Mouse (Mus musculus): ENCODE measurements around the gene Pus1. TPM values are rescaled to one million over a fixed set of nuclear protein-coding genes. Genes with fewer than 3 reads are reported as not detected.

The Pus1 gene
- total and polyA plus RNA-seq, 3 experiments, result 107 to 248 (median 117) TPM

- Histone ChIP-seq H3K9ac (ENCODE audit: control insufficient read depth, low read depth, low read length, poor library complexity, severe bottlenecking) (no peak overlapping the region), H3K9me3 (replicated peaks; ENCODE audit: insufficient read depth, low read length) (no peaks in the 10 kb centered on the region), H3K27ac (ENCODE audit: control insufficient read depth, low read depth, low read length) (no peak overlapping the region), H3K27me3 (ENCODE audit: control insufficient read depth in 1 of 2, insufficient read depth in 2 of 2, low read length in 2 of 2) (no peaks in the 10 kb centered on the region), H3K36me3 (ENCODE audit: control insufficient read depth in 1 of 2, insufficient read depth in 2 of 2, low read length in 2 of 2) (peaks cover 0 to 26% of the 10 kb centered on the region in 2 experiments), H3K79me2 (ENCODE audit: control insufficient read depth, insufficient read depth, low read length, poor library complexity) (no peaks in the 10 kb centered on the region), H3K4me1 (ENCODE audit: control insufficient read depth in 1 of 2, insufficient read depth in 2 of 2, low read length in 2 of 2) (no peaks in the 10 kb centered on the region), H3K4me3 (ENCODE audit: control insufficient read depth in 1 of 2, insufficient read depth in 1 of 2, low read depth in 2 of 2, low read length in 2 of 2) (no peak overlapping the region)
- DNase-seq (ENCODE audit: low read depth, low spot score), result no peak
- TF ChIP-seq MAX (IDR thresholded peaks at IDR 0.05; ENCODE audit: low read length), result no peak
- no peak for TF ChIP-seq EP300 (IDR thresholded peaks at IDR 0.05; ENCODE audit: low read depth in 1 of 2, low read length in 2 of 2)
- TF ChIP-seq TBP (IDR thresholded peaks at IDR 0.05; ENCODE audit: low read depth, low read length), result no peak
- no peak for TF ChIP-seq BHLHE40 (IDR thresholded peaks at IDR 0.05; ENCODE audit: borderline replicate concordance, low read depth, low read length)
- TF ChIP-seq NELFE (IDR thresholded peaks at IDR 0.05; ENCODE audit: low read depth, low read length), result no peak
- TF ChIP-seq MEF2A (IDR thresholded peaks at IDR 0.05; ENCODE audit: extremely low read depth, insufficient replicate concordance, low read depth, low read length, poor library complexity, severe bottlenecking), result no peak
- TF ChIP-seq ZMIZ1 (IDR thresholded peaks at IDR 0.05; ENCODE audit: low read depth, low read length), result no peak
- no peak for TF ChIP-seq USF2 (IDR thresholded peaks at IDR 0.05; ENCODE audit: borderline replicate concordance in 1 of 2, insufficient read depth in 1 of 2, low read depth in 1 of 2, low read length in 2 of 2)
- TF ChIP-seq POLR2AphosphoS2 (IDR thresholded peaks at IDR 0.05; ENCODE audit: low read length), result no peak
- no peak for TF ChIP-seq SIN3A (IDR thresholded peaks at IDR 0.05; ENCODE audit: low read length)
Observed at GRCm38 (mm10) chr5:110731227-110731626, 49.2 kb downstream of the Pus1 start.

- Histone ChIP-seq H3K4me3 (ENCODE audit: control insufficient read depth in 1 of 2, insufficient read depth in 1 of 2, low read depth in 2 of 2, low read length in 2 of 2) (no peak overlapping the region), H3K9me3 (replicated peaks; ENCODE audit: insufficient read depth, low read length) (no peaks in the 10 kb centered on the region), H3K36me3 (ENCODE audit: control insufficient read depth in 1 of 2, insufficient read depth in 2 of 2, low read length in 2 of 2) (peaks cover 3 to 40% of the 10 kb centered on the region in 2 experiments), H3K79me2 (ENCODE audit: control insufficient read depth, insufficient read depth, low read length, poor library complexity) (no peaks in the 10 kb centered on the region), H3K9ac (ENCODE audit: control insufficient read depth, low read depth, low read length, poor library complexity, severe bottlenecking) (no peak overlapping the region), H3K27me3 (ENCODE audit: control insufficient read depth in 1 of 2, insufficient read depth in 2 of 2, low read length in 2 of 2) (no peaks in the 10 kb centered on the region), H3K4me1 (ENCODE audit: control insufficient read depth in 1 of 2, insufficient read depth in 2 of 2, low read length in 2 of 2) (peaks cover 0 to 2% of the 10 kb centered on the region in 2 experiments; a peak in 1 of 4 replicates), H3K27ac (ENCODE audit: control insufficient read depth, low read depth, low read length) (no peak overlapping the region)
- no peak for DNase-seq (ENCODE audit: low read depth, low spot score)
- TF ChIP-seq TBP (IDR thresholded peaks at IDR 0.05; ENCODE audit: low read depth, low read length) (no peak), USF1 (IDR thresholded peaks at IDR 0.05; ENCODE audit: low read depth, low read length) (no peak), MYC (IDR thresholded peaks at IDR 0.05; ENCODE audit: low read depth, low read length) (no peak), CHD1 (IDR thresholded peaks at IDR 0.05; ENCODE audit: low read depth, low read length) (no peak), SIN3A (IDR thresholded peaks at IDR 0.05; ENCODE audit: low read length) (no peak), MAX (IDR thresholded peaks at IDR 0.05; ENCODE audit: low read length) (no peak), KAT2A (conservative IDR thresholded peaks at IDR 0.05; ENCODE audit: low read depth, low read length) (no peak), ZMIZ1 (IDR thresholded peaks at IDR 0.05; ENCODE audit: low read depth, low read length) (no peak), ZNF384 (IDR thresholded peaks at IDR 0.05; ENCODE audit: low read depth, low read length) (no peak), POLR2AphosphoS5 (IDR thresholded peaks at IDR 0.05; ENCODE audit: borderline replicate concordance, low read depth, low read length) (no peak), GABPA (IDR thresholded peaks at IDR 0.05; ENCODE audit: low read depth, low read length) (no peak), EP300 (IDR thresholded peaks at IDR 0.05; ENCODE audit: low read depth in 1 of 2, low read length in 2 of 2) (no peak)
Observed at GRCm38 (mm10) chr5:110727850-110728249, 52.6 kb downstream of the Pus1 start.

Other genes with a start within 250 kb of the Pus1 start
- 0.23 and 0.42 TPM in 2 replicates for gene Galnt9, start 236.3 kb downstream of the Pus1 start, total RNA-seq (2012; rRNA removed)
- under 1 TPM in 1 of 2 experiments, not detected in 1; 0.99 TPM for gene Galnt9, start 236.3 kb downstream of the Pus1 start, polyA plus RNA-seq (2012; ENCODE audit: insufficient read depth in 1 of 2, insufficient read length in 2 of 2, low read depth in 1 of 2, low replicate concordance in 2 of 2, missing spikeins in 1 of 2)
- gene Noc4l, start 127.2 kb downstream of the Pus1 start, total RNA-seq (2012; rRNA removed), result 67.2 and 72.8 TPM in 2 replicates
- 100 to 1,000 TPM in 1 of 2 experiments, not detected in 1; 181 TPM for gene Noc4l, start 127.2 kb downstream of the Pus1 start, polyA plus RNA-seq (2012; ENCODE audit: insufficient read depth in 1 of 2, insufficient read length in 2 of 2, low read depth in 1 of 2, low replicate concordance in 2 of 2, missing spikeins in 1 of 2)
- gene Ddx51, start 127.2 kb downstream of the Pus1 start, total RNA-seq (2012; rRNA removed), result 11.6 and 16.3 TPM in 2 replicates
- gene Ddx51, start 127.2 kb downstream of the Pus1 start, polyA plus RNA-seq (2012; ENCODE audit: insufficient read depth in 1 of 2, insufficient read length in 2 of 2, low read depth in 1 of 2, low replicate concordance in 2 of 2, missing spikeins in 1 of 2), result 100 to 1,000 TPM in 1 of 2 experiments, 10 to 100 TPM in 1; 52.9 to 285 TPM
- 21.5 and 27.1 TPM in 2 replicates for gene Ep400, start 9.9 kb downstream of the Pus1 start, total RNA-seq (2012; rRNA removed)
- 10 to 100 TPM; 27.2 to 96.8 TPM for gene Ep400, start 9.9 kb downstream of the Pus1 start, polyA plus RNA-seq (2012; ENCODE audit: insufficient read depth in 1 of 2, insufficient read length in 2 of 2, low read depth in 1 of 2, low replicate concordance in 2 of 2, missing spikeins in 1 of 2)
- gene Ulk1, start 29.4 kb upstream of the Pus1 start, total RNA-seq (2012; rRNA removed), result 4.9 and 5.2 TPM in 2 replicates
- gene Ulk1, start 29.4 kb upstream of the Pus1 start, polyA plus RNA-seq (2012; ENCODE audit: insufficient read depth in 1 of 2, insufficient read length in 2 of 2, low read depth in 1 of 2, low replicate concordance in 2 of 2, missing spikeins in 1 of 2), result 10 to 100 TPM in 1 of 2 experiments, not detected in 1; 23.0 TPM
- 20.1 and 29.4 TPM in 2 replicates for gene Hscb, start 59.1 kb upstream of the Pus1 start, total RNA-seq (2012; rRNA removed)
- 10 to 100 TPM in 1 of 2 experiments, not detected in 1; 29.0 TPM for gene Hscb, start 59.1 kb upstream of the Pus1 start, polyA plus RNA-seq (2012; ENCODE audit: insufficient read depth in 1 of 2, insufficient read length in 2 of 2, low read depth in 1 of 2, low replicate concordance in 2 of 2, missing spikeins in 1 of 2)
- 22.2 and 23.9 TPM in 2 replicates for gene Chek2, start 59.3 kb upstream of the Pus1 start, total RNA-seq (2012; rRNA removed)
- 10 to 100 TPM in 1 of 2 experiments, not detected in 1; 24.1 TPM for gene Chek2, start 59.3 kb upstream of the Pus1 start, polyA plus RNA-seq (2012; ENCODE audit: insufficient read depth in 1 of 2, insufficient read length in 2 of 2, low read depth in 1 of 2, low replicate concordance in 2 of 2, missing spikeins in 1 of 2)
- gene Ttc28, start 99.1 kb upstream of the Pus1 start, total RNA-seq (2012; rRNA removed), result 1.1 and 1.2 TPM in 2 replicates
- 1 to 10 TPM in 1 of 2 experiments, not detected in 1; 1.8 TPM for gene Ttc28, start 99.1 kb upstream of the Pus1 start, polyA plus RNA-seq (2012; ENCODE audit: insufficient read depth in 1 of 2, insufficient read length in 2 of 2, low read depth in 1 of 2, low replicate concordance in 2 of 2, missing spikeins in 1 of 2)

All from MEL (cell line).